Mouse (Mus musculus) urinary bladder, postnatal 14 days (tissue): ENCODE data around the gene Hoxa11.

Experiments used
- DNase-seq: peaks from one replicate; pipeline ENCODE4 v3.0.0; 2021; ENCODE audit warnings: low spot score

Gene Hoxa11

GRCm38 (mm10) chr6:52220003-52220864 is 25.4 kb downstream of the Hoxa11 start:
- DNase-seq: peak; percentile 33

- DNase-seq: no peak
Observed at GRCm38 (mm10) chr6:52219234-52219942, 26.2 kb downstream of the Hoxa11 start.

- DNase-seq: no peak
Observed at GRCm38 (mm10) chr6:52218643-52219215, 26.9 kb downstream of the Hoxa11 start.

- peak; percentile 8 for DNase-seq
Observed at GRCm38 (mm10) chr6:52217895-52218642, 27.5 kb downstream of the Hoxa11 start.

- peak; percentile 90 for DNase-seq
Observed at GRCm38 (mm10) chr6:52217459-52217768, 28.2 kb downstream of the Hoxa11 start.

GRCm38 (mm10) chr6:52216691-52217458 is 28.7 kb downstream of the Hoxa11 start:
- DNase-seq: peak; percentile 47

- DNase-seq: no peak
Observed at GRCm38 (mm10) chr6:52215771-52216535, 29.7 kb downstream of the Hoxa11 start.

GRCm38 (mm10) chr6:52215070-52215469 is 30.5 kb downstream of the Hoxa11 start:
- DNase-seq: no peak

GRCm38 (mm10) chr6:52214271-52214670 is 31.3 kb downstream of the Hoxa11 start:
- no peak for DNase-seq

- peak; percentile 73 for DNase-seq
Observed at GRCm38 (mm10) chr6:52213119-52213986, 32.3 kb downstream of the Hoxa11 start, which contains the start of the genes Hoxa3 and Gm28308. Hoxa3 (minus strand) TSS chr6:52213336. Gm28308 (minus strand) TSS chr6:52213339.

- DNase-seq: peak; percentile 40
Observed at GRCm38 (mm10) chr6:52212556-52213118, 33.0 kb downstream of the Hoxa11 start.

- DNase-seq: no peak
Observed at GRCm38 (mm10) chr6:52211961-52212360, 33.6 kb downstream of the Hoxa11 start.

GRCm38 (mm10) chr6:52211170-52211935 is 34.3 kb downstream of the Hoxa11 start:
- DNase-seq: peak; percentile 86

- no peak for DNase-seq
Observed at GRCm38 (mm10) chr6:52209685-52210046, 35.9 kb downstream of the Hoxa11 start.

GRCm38 (mm10) chr6:52208868-52209684 is 36.5 kb downstream of the Hoxa11 start:
- DNase-seq: no peak

- DNase-seq: peak; percentile 69
Observed at GRCm38 (mm10) chr6:52208072-52208867, 37.3 kb downstream of the Hoxa11 start, which contains the start of gene Hoxa6. Hoxa6 (minus strand) TSS chr6:52208722.

GRCm38 (mm10) chr6:52207684-52207976 is 38.0 kb downstream of the Hoxa11 start:
- DNase-seq: no peak
